Mouse (Mus musculus) hindbrain, embryonic 16.5 days (tissue): ENCODE measurements around the gene Daglb. TPM values are rescaled to one million over a fixed set of nuclear protein-coding genes. Genes with fewer than 3 reads are reported as not detected.
A peak's percentile ranks its signal among the peaks of the same experiment; 100 is the strongest.
"Not testable (repeated sequence)": the region's sequence is repeated elsewhere in the genome, so short reads cannot be mapped to it uniquely, and the experiment has no call there.

ENCODE experiments used
- ATAC-seq: fragments of 200-750 bp; cut with Nextera tagmentation; 2 replicates; pipeline ENCODE4 v1.8.0; 2017; ENCODE audit warnings: moderate TSS enrichment, moderate library complexity
- H3K27ac ChIP-seq: fragments of 300-500 bp; sonication (generic); 2 replicates; pipeline ENCODE4 v1.5.1; 2014; ENCODE audit warnings: low read depth, mild to moderate bottlenecking, control low read depth, low read length, moderate library complexity
- H3K27me3 ChIP-seq: fragments of 300-500 bp; sonication (generic); replicated peaks from 2 replicates; pipeline ENCODE4 v1.6.1; 2014; ENCODE audit warnings: low read length; ENCODE audit not compliant: control insufficient read depth, insufficient read depth
- H3K36me3 ChIP-seq: fragments of 300-500 bp; sonication (generic); 2 replicates; pipeline ENCODE4 v1.6.1; 2014; ENCODE audit warnings: mild to moderate bottlenecking, low read length, moderate library complexity, mixed read lengths; ENCODE audit not compliant: control insufficient read depth, insufficient read depth
- H3K4me1 ChIP-seq: fragments of 300-500 bp; sonication (generic); 2 replicates; pipeline ENCODE4 v1.6.1; 2014; ENCODE audit warnings: low read depth, low read length; ENCODE audit not compliant: control insufficient read depth, insufficient read depth
- H3K4me2 ChIP-seq: fragments of 300-500 bp; sonication (generic); 2 replicates; pipeline ENCODE4 v1.6.1; 2014; ENCODE audit warnings: mild to moderate bottlenecking, low read length, control low read depth, moderate library complexity
- H3K4me3 ChIP-seq: fragments of 300-500 bp; sonication (generic); 2 replicates; pipeline ENCODE4 v1.5.1; 2014; ENCODE audit warnings: mild to moderate bottlenecking, low read length, control low read depth, moderate library complexity
- H3K9ac ChIP-seq: fragments of 300-500 bp; sonication (generic); 2 replicates; pipeline ENCODE4 v1.6.1; 2014; ENCODE audit warnings: low read depth, mild to moderate bottlenecking, control low read depth, low read length, moderate library complexity
- H3K9me3 ChIP-seq: fragments of 300-500 bp; sonication (generic); 2 replicates; pipeline ENCODE4 v1.6.1; 2014; ENCODE audit warnings: mild to moderate bottlenecking, low read length, moderate library complexity; ENCODE audit not compliant: control insufficient read depth
- WGBS: fragments of 180-500 bp; shearing (Covaris S2); extraction: QIAGEN DNeasy Blood & Tissue Kit; methylation state at CpG from one replicate; pipeline ENCODE4 v1.1.7; 2014; 5-methylcytosine and 5-hydroxymethylcytosine counted together
- polyA plus RNA-seq: library from polyadenylated mRNA; unstranded; fragments of >200 nt; fragmentation: Nextera tagmentation; extraction: Ambion mirVana; gene quantifications from 2 replicates; pipeline ENCODE4 v1.2.1, GENCODE M21; 2015

Daglb gene
- polyA plus RNA-seq, 1 experiment from 2014 or later, result 21.8 TPM

DNA sequence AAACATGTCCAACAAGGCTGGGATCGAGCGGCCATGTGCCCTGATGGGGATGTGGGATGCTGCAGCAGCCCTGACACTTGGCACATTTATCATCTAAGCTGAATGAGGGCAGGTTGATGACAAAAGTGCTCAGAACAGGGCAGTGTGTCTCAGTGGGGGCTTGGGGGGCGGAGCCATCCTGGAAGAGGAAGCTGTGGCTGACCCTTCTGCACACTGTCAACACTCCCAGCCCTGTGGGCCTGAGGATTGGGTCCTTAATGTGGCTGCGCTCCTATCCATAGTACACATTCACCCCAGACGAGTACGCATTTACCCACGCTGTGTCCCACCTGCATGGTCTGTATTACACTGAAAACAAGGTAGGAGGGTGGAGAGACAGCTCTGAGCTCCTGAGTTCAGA, 34.8 kb downstream of the Daglb start:
- no peak for ATAC-seq
- Histone ChIP-seq H3K9ac (no peak overlapping the region), H3K27me3 (no peaks in the 10 kb centered on the region), H3K9me3 (no peaks in the 10 kb centered on the region), H3K27ac (no peak overlapping the region), H3K4me1 (no peaks in the 10 kb centered on the region), H3K36me3 (peaks cover 11% of the 10 kb centered on the region), H3K4me3 (no peak overlapping the region), H3K4me2 (no peak overlapping the region)
- WGBS, result 95% methylated on average over 7 of the region's 7 CpGs

DNA sequence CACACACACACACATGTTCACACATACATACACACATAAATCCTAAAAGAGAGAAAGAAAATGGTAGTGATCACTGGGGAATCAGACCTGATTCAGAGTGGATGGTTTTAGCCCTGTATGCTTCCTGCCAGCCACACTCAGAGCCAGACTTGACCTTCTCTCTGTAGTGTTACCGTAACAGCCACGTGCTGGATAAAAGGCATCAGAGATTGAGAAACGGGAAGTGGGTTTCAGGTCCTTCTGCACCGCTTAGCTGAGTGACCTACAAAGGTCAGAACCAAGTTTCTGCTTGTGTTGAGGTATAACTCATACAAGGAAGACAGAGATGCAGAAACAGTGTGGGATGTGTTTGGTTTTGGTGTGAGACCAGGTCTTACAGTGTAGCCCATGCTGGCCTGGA, 35.3 kb downstream of the Daglb start:
- Histone ChIP-seq H3K36me3 (peaks cover 9% of the 10 kb centered on the region), H3K9ac (no peak overlapping the region), H3K27me3 (no peaks in the 10 kb centered on the region), H3K4me3 (no peak overlapping the region), H3K4me2 (no peak overlapping the region), H3K27ac (no peak overlapping the region), H3K4me1 (no peaks in the 10 kb centered on the region), H3K9me3 (no peaks in the 10 kb centered on the region)
- ATAC-seq, result no peak
- WGBS, result 91% methylated on average over 4 of the region's 4 CpGs

DNA sequence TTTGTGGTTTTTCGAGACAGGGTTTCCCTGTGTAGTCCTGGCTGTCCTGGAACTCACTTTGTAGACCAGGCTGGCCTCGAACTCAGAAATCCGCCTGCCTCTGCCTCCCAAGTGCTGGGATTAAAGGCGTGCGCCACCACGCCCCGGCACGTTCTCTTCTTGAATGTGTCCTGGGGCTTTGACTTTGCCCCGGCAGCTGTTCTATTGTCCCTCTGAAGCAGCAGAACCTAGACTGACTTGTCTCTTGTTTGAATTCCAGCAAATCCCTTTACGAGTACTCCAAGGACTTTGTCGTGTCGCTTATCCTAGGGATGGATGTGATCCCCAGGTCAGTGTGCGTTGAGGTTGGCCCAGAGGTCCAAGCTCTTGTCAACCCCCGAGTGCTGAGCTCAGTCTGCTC, 36.3 kb downstream of the Daglb start:
- H3K9ac ChIP-seq, H3K27me3 ChIP-seq, ATAC-seq, H3K9me3 ChIP-seq, H3K4me2 ChIP-seq, H3K4me3 ChIP-seq, H3K27ac ChIP-seq, H3K4me1 ChIP-seq: not testable (repeated sequence)
- WGBS, result 86% methylated on average over 14 of the region's 14 CpGs
- peaks cover 12% of the 10 kb centered on the region for H3K36me3 ChIP-seq

- H3K4me2 ChIP-seq, result no peak overlapping the region
- H3K9me3 ChIP-seq, result no peaks in the 10 kb centered on the region
- no peaks in the 10 kb centered on the region for H3K4me1 ChIP-seq
- peak; percentile 55 for ATAC-seq
- WGBS, result 87% methylated on average over 8 of the region's 8 CpGs
- H3K27ac ChIP-seq, result peak overlapping the region; percentile 18; the same call in 1 of the 2 replicates
- H3K36me3 ChIP-seq, result peaks cover 10% of the 10 kb centered on the region
- no peaks in the 10 kb centered on the region for H3K27me3 ChIP-seq
- H3K9ac ChIP-seq, result no peak overlapping the region
- no peak overlapping the region for H3K4me3 ChIP-seq
These were observed 36.8 kb downstream of the Daglb start for GRCm38 (mm10) chr5:143501140-143501539.

DNA sequence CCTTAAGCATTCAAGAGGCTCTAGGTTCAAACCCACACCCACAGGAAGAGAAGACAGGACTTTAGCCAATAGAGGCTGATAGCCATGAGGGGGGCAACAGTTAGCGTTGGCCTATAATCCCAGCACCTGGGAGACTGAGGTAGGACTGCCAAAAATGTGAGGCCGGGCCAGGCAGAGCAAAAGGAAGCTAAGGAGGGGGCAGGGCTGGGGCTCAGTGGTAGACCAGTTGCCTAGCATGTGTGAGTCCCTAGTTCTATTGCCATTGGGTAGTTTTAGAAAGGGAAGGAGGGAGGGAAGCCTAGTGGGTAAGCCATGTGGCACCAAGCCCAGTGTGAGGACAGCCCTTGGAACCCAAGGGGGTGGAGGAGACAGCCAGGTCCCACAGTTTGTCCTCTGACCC, 37.3 kb downstream of the Daglb start:
- peaks cover 10% of the 10 kb centered on the region for H3K36me3 ChIP-seq
- ATAC-seq, result peak; percentile 84

GRCm38 (mm10) chr5:143502899-143503557, 38.6 kb downstream of the Daglb start:
- no peaks in the 10 kb centered on the region; the same call in 1 of the 2 replicates for H3K4me1 ChIP-seq
- H3K27me3 ChIP-seq, result no peaks in the 10 kb centered on the region
- no peaks in the 10 kb centered on the region for H3K9me3 ChIP-seq
- H3K9ac ChIP-seq, result no peak overlapping the region
- no peak overlapping the region for H3K4me3 ChIP-seq
- H3K27ac ChIP-seq, result no peak overlapping the region
- ATAC-seq, result no peak
- WGBS, result 91% methylated on average over 19 of the region's 19 CpGs
- H3K36me3 ChIP-seq, result peaks cover 13% of the 10 kb centered on the region
- H3K4me2 ChIP-seq, result no peak overlapping the region

More for the DNA sequence above, 37.3 kb downstream of the Daglb start:
- 80% methylated on average over 2 of the region's 2 CpGs for WGBS
- H3K9me3 ChIP-seq, result no peaks in the 10 kb centered on the region
- no peak overlapping the region for H3K27ac ChIP-seq
- no peak overlapping the region for H3K4me2 ChIP-seq
- H3K4me1 ChIP-seq, result no peaks in the 10 kb centered on the region
- no peak overlapping the region for H3K9ac ChIP-seq
- no peaks in the 10 kb centered on the region for H3K27me3 ChIP-seq
- H3K4me3 ChIP-seq, result no peak overlapping the region

- no peak for ATAC-seq
- Histone ChIP-seq H3K27me3 (no peaks in the 10 kb centered on the region), H3K4me3 (no peak overlapping the region), H3K36me3 (peaks cover 13% of the 10 kb centered on the region), H3K4me1 (peaks cover 3% of the 10 kb centered on the region), H3K4me2 (no peak overlapping the region), H3K27ac (no peak overlapping the region), H3K9me3 (no peaks in the 10 kb centered on the region), H3K9ac (no peak overlapping the region)
- WGBS, result 95% methylated on average over 6 of the region's 6 CpGs
These were observed 39.4 kb downstream of the Daglb start for GRCm38 (mm10) chr5:143503740-143504139.

DNA sequence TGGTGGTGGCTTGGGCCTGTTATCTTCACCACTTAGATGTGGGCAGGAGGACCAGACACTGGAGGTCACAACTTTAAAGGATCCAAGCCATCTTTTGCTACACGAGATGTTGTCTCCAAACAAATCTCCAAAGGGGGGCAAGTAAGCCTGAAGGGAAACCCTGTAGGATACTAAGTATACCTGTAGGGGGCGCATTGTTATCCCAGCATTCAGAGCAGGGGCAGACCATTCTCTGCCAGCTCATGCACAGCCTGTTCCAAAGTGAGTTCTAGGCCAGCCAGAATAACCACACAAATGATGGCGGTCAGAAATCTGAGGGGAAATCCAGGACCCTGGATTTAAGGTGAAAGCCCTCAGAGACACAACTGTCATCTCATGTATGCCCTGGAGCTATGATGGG, 40.1 kb downstream of the Daglb start:
- H3K27ac ChIP-seq, result no peak overlapping the region
- 68% methylated on average over 3 of the region's 3 CpGs for WGBS
- H3K4me1 ChIP-seq, result peaks cover 5% of the 10 kb centered on the region
- no peaks in the 10 kb centered on the region for H3K9me3 ChIP-seq
- H3K9ac ChIP-seq, result no peak overlapping the region
- peaks cover 13% of the 10 kb centered on the region for H3K36me3 ChIP-seq
- H3K4me3 ChIP-seq, result no peak overlapping the region
- ATAC-seq, result no peak
- H3K4me2 ChIP-seq, result no peak overlapping the region
- no peaks in the 10 kb centered on the region for H3K27me3 ChIP-seq

- no peak overlapping the region for H3K4me2 ChIP-seq
- H3K27me3 ChIP-seq, result no peaks in the 10 kb centered on the region
- no peaks in the 10 kb centered on the region for H3K9me3 ChIP-seq
- no peak overlapping the region for H3K4me3 ChIP-seq
- no peak for ATAC-seq
- 74% methylated on average over 8 of the region's 8 CpGs for WGBS
- H3K27ac ChIP-seq, result no peak overlapping the region
- no peak overlapping the region for H3K9ac ChIP-seq
- peaks cover 13% of the 10 kb centered on the region for H3K36me3 ChIP-seq
- peaks cover 5% of the 10 kb centered on the region for H3K4me1 ChIP-seq
These were observed 40.7 kb downstream of the Daglb start for GRCm38 (mm10) chr5:143505056-143505455.
